Mouse (Mus musculus) embryonic facial prominence, embryonic 12.5 days (tissue): ENCODE results near the gene Thumpd3. TPM values are rescaled to one million over a fixed set of nuclear protein-coding genes. Genes with fewer than 3 reads are reported as not detected.

Experiments
- ATAC-seq: fragments of 200-750 bp; cut with Nextera tagmentation; 2 replicates; pipeline ENCODE4 v1.8.0; 2017; ENCODE audit not compliant: insufficient number of reproducible peaks, insufficient read depth, low FRiP score, low TSS enrichment
- H3K27ac ChIP-seq: fragments of 300-500 bp; sonication (generic); 2 replicates; pipeline ENCODE4 v1.5.1; 2016; ENCODE audit warnings: mild to moderate bottlenecking
- H3K27me3 ChIP-seq: fragments of 300-500 bp; sonication (generic); 2 replicates; pipeline ENCODE4 v1.6.1; 2016; ENCODE audit warnings: mild to moderate bottlenecking, moderate library complexity
- H3K36me3 ChIP-seq: fragments of 300-500 bp; sonication (generic); 2 replicates; pipeline ENCODE4 v1.6.1; 2016; ENCODE audit warnings: mild to moderate bottlenecking
- H3K4me1 ChIP-seq: fragments of 300-500 bp; sonication (generic); 2 replicates; pipeline ENCODE4 v1.6.1; 2016
- H3K4me2 ChIP-seq: fragments of 300-500 bp; sonication (generic); replicated peaks from 2 replicates; pipeline ENCODE4 v1.6.1; 2016; ENCODE audit warnings: mild to moderate bottlenecking, moderate library complexity
- H3K4me3 ChIP-seq: fragments of 300-500 bp; sonication (generic); 2 replicates; pipeline ENCODE4 v1.5.1; 2016; ENCODE audit warnings: mild to moderate bottlenecking
- H3K9ac ChIP-seq: fragments of 300-500 bp; sonication (generic); 2 replicates; pipeline ENCODE4 v1.6.1; 2016; ENCODE audit warnings: mild to moderate bottlenecking, moderate library complexity
- H3K9me3 ChIP-seq: fragments of 300-500 bp; sonication (generic); 2 replicates; pipeline ENCODE4 v1.6.1; 2016; ENCODE audit warnings: mild to moderate bottlenecking, moderate library complexity
- WGBS: fragments of 180-500 bp; shearing (Covaris S2); methylation state at CpG from one replicate; pipeline ENCODE4 v1.1.7; 2016; 5-methylcytosine and 5-hydroxymethylcytosine counted together
- polyA plus RNA-seq: library from polyadenylated mRNA; unstranded; fragments of >200 nt; fragmentation: Nextera tagmentation; extraction: Ambion mirVana; gene quantifications from 2 replicates; pipeline ENCODE4 v1.2.1, GENCODE M21; 2016

Gene Thumpd3
- polyA plus RNA-seq, result 50.8 and 52.6 TPM in 2 replicates

- ATAC-seq, result peak; percentile 99
- under 1% methylated on average over 59 of the region's 59 CpGs for WGBS
- peak within 1 kb of the TSS; percentile 87 for H3K4me2 ChIP-seq
Measured at GRCm38 (mm10) chr6:113046041-113046975, at the start of gene Thumpd3. Thumpd3 (plus strand) TSS chr6:113046225.

GRCm38 (mm10) chr6:112999199-112999598 lies 46.8 kb upstream of the Thumpd3 start:
- no peak for ATAC-seq
- Histone ChIP-seq H3K36me3 (no peaks in the 10 kb centered on the region), H3K27me3 (0 out of 2 replicates have a peak, but pooled peaks cover 2% of the 10 kb centered on the region), H3K27ac (no peak overlapping the region), H3K4me1 (no peaks in the 10 kb centered on the region), H3K9me3 (no peaks in the 10 kb centered on the region), H3K4me3 (no peak overlapping the region), H3K4me2 (no peak overlapping the region), H3K9ac (no peak overlapping the region)
- WGBS, result 26% methylated on average over 2 of the region's 2 CpGs

More at GRCm38 (mm10) chr6:113046041-113046975, at the start of gene Thumpd3:
- peaks cover 11% of the 10 kb centered on the region for H3K36me3 ChIP-seq
- H3K4me3 ChIP-seq, result peak within 1 kb of the TSS; percentile 89
- peak within 1 kb of the TSS; percentile 73 for H3K9ac ChIP-seq
- H3K4me1 ChIP-seq, result peaks cover 14% of the 10 kb centered on the region
- peak within 1 kb of the TSS; percentile 88 for H3K27ac ChIP-seq
- H3K27me3 ChIP-seq, result no peaks in the 10 kb centered on the region
- no peaks in the 10 kb centered on the region for H3K9me3 ChIP-seq

- 37% methylated on average over 11 of the region's 11 CpGs for WGBS
- Histone ChIP-seq H3K4me2 (no peak overlapping the region), H3K27me3 (0 out of 2 replicates have a peak, but pooled peaks cover 2% of the 10 kb centered on the region), H3K27ac (no peak overlapping the region), H3K36me3 (no peaks in the 10 kb centered on the region), H3K9ac (no peak overlapping the region), H3K9me3 (no peaks in the 10 kb centered on the region), H3K4me1 (no peaks in the 10 kb centered on the region), H3K4me3 (no peak overlapping the region)
- peak; percentile 84 for ATAC-seq
Measured at GRCm38 (mm10) chr6:113000666-113001287, 45.2 kb upstream of the Thumpd3 start.

- WGBS, result 77% methylated on average over 12 of the region's 12 CpGs
- H3K27me3 ChIP-seq, result 0 out of 2 replicates have a peak, but pooled peaks cover 2% of the 10 kb centered on the region
- no peak for ATAC-seq
Measured at GRCm38 (mm10) chr6:113001719-113002118, 44.3 kb upstream of the Thumpd3 start.

GRCm38 (mm10) chr6:113003313-113004111 lies 42.5 kb upstream of the Thumpd3 start:
- Histone ChIP-seq H3K36me3 (no peaks in the 10 kb centered on the region), H3K9me3 (peaks cover 4% of the 10 kb centered on the region; the same call in 1 of the 2 replicates), H3K4me2 (no peak overlapping the region), H3K27ac (no peak overlapping the region), H3K27me3 (0 out of 2 replicates have a peak, but pooled peaks cover 2% of the 10 kb centered on the region), H3K4me3 (no peak overlapping the region), H3K9ac (no peak overlapping the region), H3K4me1 (no peaks in the 10 kb centered on the region)
- 84% methylated on average over 10 of the region's 10 CpGs for WGBS
- ATAC-seq, result no peak

More at GRCm38 (mm10) chr6:113001719-113002118, 44.3 kb upstream of the Thumpd3 start:
- Histone ChIP-seq H3K36me3 (no peaks in the 10 kb centered on the region), H3K9ac (no peak overlapping the region), H3K27ac (no peak overlapping the region), H3K4me1 (no peaks in the 10 kb centered on the region), H3K4me2 (no peak overlapping the region), H3K4me3 (no peak overlapping the region), H3K9me3 (no peaks in the 10 kb centered on the region)

GRCm38 (mm10) chr6:113006833-113007232 lies 39.2 kb upstream of the Thumpd3 start:
- Histone ChIP-seq H3K4me1 (no peaks in the 10 kb centered on the region; the same call in 1 of the 2 replicates), H3K4me3 (no peak overlapping the region), H3K9me3 (peaks cover 4% of the 10 kb centered on the region; the same call in 1 of the 2 replicates), H3K9ac (no peak overlapping the region), H3K4me2 (no peak overlapping the region), H3K27me3 (0 out of 2 replicates have a peak, but pooled peaks cover 1% of the 10 kb centered on the region), H3K36me3 (no peaks in the 10 kb centered on the region), H3K27ac (no peak overlapping the region)
- 74% methylated on average over 2 of the region's 2 CpGs for WGBS
- ATAC-seq, result no peak

GRCm38 (mm10) chr6:113011886-113012285 lies 34.1 kb upstream of the Thumpd3 start:
- Histone ChIP-seq H3K9me3 (peaks cover 4% of the 10 kb centered on the region; the same call in 1 of the 2 replicates), H3K4me2 (no peak overlapping the region), H3K27ac (peak overlapping the region; percentile 70), H3K27me3 (no peaks in the 10 kb centered on the region), H3K4me1 (peaks cover 7% of the 10 kb centered on the region; the same call in 1 of the 2 replicates), H3K4me3 (no peak overlapping the region), H3K36me3 (no peaks in the 10 kb centered on the region), H3K9ac (no peak overlapping the region)
- WGBS, result 60% methylated on average over 2 of the region's 2 CpGs
- ATAC-seq, result no peak

- no peak overlapping the region for H3K9ac ChIP-seq
- peaks cover 2% of the 10 kb centered on the region; the same call in 1 of the 2 replicates for H3K9me3 ChIP-seq
- no peaks in the 10 kb centered on the region for H3K36me3 ChIP-seq
- H3K27me3 ChIP-seq, result no peaks in the 10 kb centered on the region
- peak overlapping the region; percentile 70 for H3K27ac ChIP-seq
- WGBS, result 12% methylated on average over 6 of the region's 6 CpGs
- H3K4me1 ChIP-seq, result peaks cover 7% of the 10 kb centered on the region; the same call in 1 of the 2 replicates
- H3K4me3 ChIP-seq, result no peak overlapping the region
- no peak overlapping the region for H3K4me2 ChIP-seq
- ATAC-seq, result 0 out of 2 replicates have a peak, but pooled peaks have one; percentile 64
Measured at GRCm38 (mm10) chr6:113012495-113012941, 33.5 kb upstream of the Thumpd3 start.

GRCm38 (mm10) chr6:113013550-113013949 lies 32.5 kb upstream of the Thumpd3 start:
- Histone ChIP-seq H3K9ac (no peak overlapping the region), H3K27me3 (no peaks in the 10 kb centered on the region), H3K27ac (peak overlapping the region; percentile 70; the same call in 1 of the 2 replicates), H3K4me2 (no peak overlapping the region), H3K4me3 (no peak overlapping the region), H3K4me1 (peaks cover 14% of the 10 kb centered on the region; the same call in 1 of the 2 replicates), H3K9me3 (no peaks in the 10 kb centered on the region), H3K36me3 (no peaks in the 10 kb centered on the region)
- WGBS, result 85% methylated on average over 4 of the region's 4 CpGs
- 0 out of 2 replicates have a peak, but pooled peaks have one; percentile 26 for ATAC-seq

- 58% methylated on average over 12 of the region's 12 CpGs for WGBS
- no peak overlapping the region for H3K4me2 ChIP-seq
- no peaks in the 10 kb centered on the region for H3K36me3 ChIP-seq
- H3K9ac ChIP-seq, result no peak overlapping the region
- ATAC-seq, result no peak
- no peak overlapping the region for H3K27ac ChIP-seq
- H3K27me3 ChIP-seq, result no peaks in the 10 kb centered on the region
- H3K4me3 ChIP-seq, result no peak overlapping the region
- H3K9me3 ChIP-seq, result no peaks in the 10 kb centered on the region
- peaks cover 12% of the 10 kb centered on the region; the same call in 1 of the 2 replicates for H3K4me1 ChIP-seq
Measured at GRCm38 (mm10) chr6:113017500-113018047, 28.5 kb upstream of the Thumpd3 start.
